Mouse (Mus musculus) heart, postnatal 25 days (tissue): Measurements from ENCODE around the gene Sh2d6. TPM values are rescaled to one million over a fixed set of nuclear protein-coding genes. Genes with fewer than 3 reads are reported as not detected.
A peak's percentile ranks its signal among the peaks of the same experiment; 100 is the strongest.
"Not testable (repeated sequence)": the region's sequence is repeated elsewhere in the genome, so short reads cannot be mapped to it uniquely, and the experiment has no call there.

Experiments
- DNase-seq: peaks from one replicate; pipeline ENCODE4 v3.0.0; 2022; ENCODE audit warnings: low spot score
- intact Hi-C: fragments of 180-260 bp; cut with DNase I; formaldehyde crosslinking; loops from one replicate; pipeline ENCODE4 v1.15.1; 2025
- total RNA-seq, 2 experiments: library from RNA; stranded (reverse); gene quantifications; 2 replicates each; pipeline ENCODE4 v1.2.3; 2021

The Sh2d6 gene
- total RNA-seq, 2 experiments from 2014 or later = not detected

- DNase-seq = no peak
- intact Hi-C loops = loop anchor here (5.0 kb wide), 1 partner anchor 73 kb away; the partner anchor contains the start of gene Mat2a
Observed at GRCm38 (mm10) chr6:72509872-72510435, 11.6 kb downstream of the Sh2d6 start.

GRCm38 (mm10) chr6:72508596-72508995 lies 12.9 kb downstream of the Sh2d6 start:
- intact Hi-C loops = no loop called here
- DNase-seq = no peak

- intact Hi-C loops = no loop called here
- DNase-seq = no peak
Observed at GRCm38 (mm10) chr6:72506104-72506503, 15.4 kb downstream of the Sh2d6 start.

GRCm38 (mm10) chr6:72503939-72504338 lies 17.6 kb downstream of the Sh2d6 start:
- no peak for DNase-seq
- intact Hi-C loops = no loop called here

GRCm38 (mm10) chr6:72503309-72503708 lies 18.2 kb downstream of the Sh2d6 start:
- no peak for DNase-seq
- intact Hi-C loops = no loop called here

- intact Hi-C loops = no loop called here
- no peak for DNase-seq
Observed at GRCm38 (mm10) chr6:72498950-72499349, 22.6 kb downstream of the Sh2d6 start.

- peak; percentile 56 for DNase-seq
- intact Hi-C loops = loop anchor here (5.0 kb wide), 1 partner anchor 39 kb away; no protein-coding TSS in a partner anchor
Observed at GRCm38 (mm10) chr6:72492892-72493291, 28.6 kb downstream of the Sh2d6 start.

GRCm38 (mm10) chr6:72491151-72491550 lies 30.4 kb downstream of the Sh2d6 start:
- DNase-seq = no peak
- intact Hi-C loops = loop anchor here (5.0 kb wide), 1 partner anchor 41 kb away; no protein-coding TSS in a partner anchor

- no peak for DNase-seq
- intact Hi-C loops = loop anchor here (2.0 kb wide), 1 partner anchor 49 kb away; no protein-coding TSS in a partner anchor
Observed at GRCm38 (mm10) chr6:72489534-72489933, 32.0 kb downstream of the Sh2d6 start.

GRCm38 (mm10) chr6:72488850-72489249 lies 32.7 kb downstream of the Sh2d6 start:
- DNase-seq = peak; percentile 53
- intact Hi-C loops = loop anchor here (2.0 kb wide), 1 partner anchor 48 kb away; no protein-coding TSS in a partner anchor

GRCm38 (mm10) chr6:72487282-72487681 lies 34.2 kb downstream of the Sh2d6 start:
- no peak for DNase-seq
- intact Hi-C loops = no loop called here

- no peak for DNase-seq
- intact Hi-C loops = no loop called here
Observed at GRCm38 (mm10) chr6:72486307-72486706, 35.2 kb downstream of the Sh2d6 start.

GRCm38 (mm10) chr6:72484887-72485286 lies 36.6 kb downstream of the Sh2d6 start:
- no peak for DNase-seq
- intact Hi-C loops = no loop called here

GRCm38 (mm10) chr6:72482156-72482555 lies 39.4 kb downstream of the Sh2d6 start:
- intact Hi-C loops = no loop called here
- no peak for DNase-seq

GRCm38 (mm10) chr6:72480422-72480702 lies 41.1 kb downstream of the Sh2d6 start:
- DNase-seq = no peak
- intact Hi-C loops = no loop called here

GRCm38 (mm10) chr6:72479645-72480421 lies 41.7 kb downstream of the Sh2d6 start:
- intact Hi-C loops = no loop called here

GRCm38 (mm10) chr6:72478691-72479090 lies 42.8 kb downstream of the Sh2d6 start:
- intact Hi-C loops, DNase-seq: not testable (repeated sequence)

More at GRCm38 (mm10) chr6:72479645-72480421, 41.7 kb downstream of the Sh2d6 start:
- no peak for DNase-seq

GRCm38 (mm10) chr6:72477621-72478020 lies 43.9 kb downstream of the Sh2d6 start:
- intact Hi-C loops = no loop called here
- no peak for DNase-seq

GRCm38 (mm10) chr6:72476836-72477235 lies 44.7 kb downstream of the Sh2d6 start:
- intact Hi-C loops = no loop called here

GRCm38 (mm10) chr6:72475221-72475985 lies 46.1 kb downstream of the Sh2d6 start:
- no peak for DNase-seq
- intact Hi-C loops = no loop called here

More at GRCm38 (mm10) chr6:72476836-72477235, 44.7 kb downstream of the Sh2d6 start:
- no peak for DNase-seq
